Mouse (Mus musculus): ENCODE results near the gene Mbnl2.

- TF ChIP-seq POLR2A (IDR thresholded peaks at IDR 0.05; ENCODE audit: borderline replicate concordance, insufficient read depth, low read length) (no peak), CTCF (IDR thresholded peaks at IDR 0.05; ENCODE audit: borderline replicate concordance, insufficient read depth, low read depth, low read length) (no peak)
These were observed 60.9 kb downstream of the Mbnl2 start for GRCm38 (mm10) chr14:120336380-120336779.
